ENCODE assay signal across 10 mouse cellular contexts in genomic region chr17:36315689-36316253, GRCm38 (mm10). TPM values are rescaled to one million over a fixed set of nuclear protein-coding genes. Genes with fewer than 3 reads are reported as not detected.
A peak's percentile ranks its signal among the peaks of the same experiment; 100 is the strongest.
DNase-seq lines count a peak whose midpoint lies in the region; ATAC-seq and TF ChIP-seq lines count a peak whose summit lies in the region.
"Had no signal": no experiment of that assay in that cellular context is flagged by ENCODE, and none has a peak within 500 bp of the region (broad histone marks: within the 10 kb centered on the region; RNA-seq: fewer than 3 reads in every experiment).

No protein-coding gene starts in this region.

- H3K27ac ChIP-seq in heart, embryonic 15.5 days: no peak overlapping the region
- no peak overlapping the region for H3K27ac ChIP-seq in bone marrow macrophage, adult 2 months (ENCODE audit: insufficient read depth, low read depth, low read length)
- peak overlapping the region; percentile 92 for H3K27ac ChIP-seq in forebrain, postnatal 0 days (ENCODE audit: low read depth, low read length)
- H3K27ac ChIP-seq in liver, postnatal 0 days (ENCODE audit: low read depth): no peak overlapping the region

- no peaks in the 10 kb centered on the region for H3K4me1 ChIP-seq in heart, embryonic 15.5 days (replicated peaks)
- H3K4me1 ChIP-seq in bone marrow macrophage, adult 2 months (ENCODE audit: control insufficient read depth, insufficient read depth, low read length): no peaks in the 10 kb centered on the region
- H3K4me1 ChIP-seq in forebrain, postnatal 0 days (ENCODE audit: insufficient read depth): 0 out of 2 replicates have a peak, but pooled peaks cover 5% of the 10 kb centered on the region
- H3K4me1 ChIP-seq in liver, postnatal 0 days (ENCODE audit: insufficient read depth): no peaks in the 10 kb centered on the region

- TF ChIP-seq POLR2A in bone marrow macrophage, adult 2 months (IDR thresholded peaks at IDR 0.05; ENCODE audit: borderline replicate concordance, low read depth, low read length): no peak

- intact Hi-C loops in heart, postnatal 36 days (cut with DNase I): no loop called here

- ATAC-seq in heart, embryonic 15.5 days (replicated peaks; ENCODE audit: insufficient number of reproducible peaks, insufficient read depth, low FRiP score, low read depth): no peak
- peak; percentile 69 for ATAC-seq in forebrain, postnatal 0 days
- no peak for ATAC-seq in liver, postnatal 0 days
- ATAC-seq in granulocyte monocyte progenitor cell, adult 5-6 weeks (replicated peaks; ENCODE audit: poor library complexity, severe bottlenecking): no peak

- no peak for TF ChIP-seq EP300 in liver, postnatal 0 days (IDR thresholded peaks at IDR 0.05; ENCODE audit: low read depth)

- peak overlapping the region; percentile 90 for H3K4me2 ChIP-seq in heart, embryonic 15.5 days
- peak overlapping the region; percentile 68 for H3K4me2 ChIP-seq in forebrain, postnatal 0 days (ENCODE audit: low read depth)
- peak overlapping the region; percentile 90 for H3K4me2 ChIP-seq in liver, postnatal 0 days (ENCODE audit: low read depth, low read length)

- no peaks in the 10 kb centered on the region for H3K9me3 ChIP-seq in heart, embryonic 15.5 days (replicated peaks)
- no peaks in the 10 kb centered on the region for H3K9me3 ChIP-seq in forebrain, postnatal 0 days (ENCODE audit: low read length)
- no peaks in the 10 kb centered on the region for H3K9me3 ChIP-seq in liver, postnatal 0 days (ENCODE audit: low read length)

- H3K36me3 ChIP-seq in heart, embryonic 15.5 days: no peaks in the 10 kb centered on the region
- no peaks in the 10 kb centered on the region for H3K36me3 ChIP-seq in forebrain, postnatal 0 days (ENCODE audit: insufficient read depth)
- no peaks in the 10 kb centered on the region for H3K36me3 ChIP-seq in liver, postnatal 0 days (replicated peaks; ENCODE audit: insufficient read depth, low read length)

- TF ChIP-seq CTCF in bone marrow macrophage, adult 2 months (IDR thresholded peaks at IDR 0.05; ENCODE audit: low read depth, low read length): no peak
- TF ChIP-seq CTCF in forebrain, postnatal 0 days (IDR thresholded peaks at IDR 0.05; ENCODE audit: low read depth): no peak
- no peak for TF ChIP-seq CTCF in liver, postnatal 0 days (IDR thresholded peaks at IDR 0.05; ENCODE audit: low read depth)

- DNase-seq in heart, postnatal 36 days: no peak
- DNase-seq in forebrain, postnatal 0 days: peak; percentile 38
- DNase-seq in liver, postnatal 0 days: no peak
- no peak for DNase-seq in adrenal gland, adult (ENCODE audit: inconsistent age in 2 of 2, low spot score in 1 of 2)
- DNase-seq in spleen, postnatal 14 days (ENCODE audit: low spot score in 2 of 2): no peak

- 33% methylated on average over 5 of the region's 5 CpGs for WGBS in heart, embryonic 15.5 days
- 12% methylated on average over 5 of the region's 5 CpGs for WGBS in forebrain, postnatal 0 days
- 43% methylated on average over 5 of the region's 5 CpGs for WGBS in liver, postnatal 0 days (ENCODE audit: insufficient replicate concordance)

- H3K9ac ChIP-seq in heart, embryonic 15.5 days: no peak overlapping the region
- peak overlapping the region; percentile 69 for H3K9ac ChIP-seq in forebrain, postnatal 0 days
- H3K9ac ChIP-seq in liver, postnatal 0 days (replicated peaks): no peak overlapping the region

- H3K4me3 ChIP-seq in heart, embryonic 15.5 days: peak overlapping the region; percentile 62
- H3K4me3 ChIP-seq in bone marrow macrophage, adult 2 months (ENCODE audit: insufficient read depth, low read length): peak overlapping the region; percentile 58
- peak overlapping the region; percentile 63 for H3K4me3 ChIP-seq in forebrain, postnatal 0 days (ENCODE audit: low read depth, low read length)
- peak overlapping the region; percentile 51; the same call in 1 of the 2 replicates for H3K4me3 ChIP-seq in liver, postnatal 0 days (ENCODE audit: low read depth, low read length)

- 0 out of 2 replicates have a peak, but pooled peaks cover 8% of the 10 kb centered on the region for H3K27me3 ChIP-seq in heart, embryonic 15.5 days
- H3K27me3 ChIP-seq in forebrain, postnatal 0 days (ENCODE audit: insufficient read depth, low read length): no peaks in the 10 kb centered on the region
- H3K27me3 ChIP-seq in liver, postnatal 0 days (ENCODE audit: insufficient read depth, low read length): 0 out of 2 replicates have a peak, but pooled peaks cover 6% of the 10 kb centered on the region

RNA-seq across cellular contexts. Expression of gene H2-M10.1, which starts 10.2 kb away (rescaled TPM):
- polyA plus RNA-seq in heart, embryonic 15.5 days (2015; fragmentation: Nextera tagmentation; extraction: Ambion mirVana): not detected in 2 replicates
- not detected for total RNA-seq in heart, postnatal 36 days (2021)
- polyA plus RNA-seq in bone marrow macrophage, adult 2 months (2012; ENCODE audit: insufficient read depth, insufficient read length, missing spikeins): not detected in 2 replicates
- not detected in 2 replicates for total RNA-seq in forebrain, postnatal 0 days (2014; rRNA removed)
- polyA plus RNA-seq in forebrain, postnatal 0 days (2015; fragmentation: Nextera tagmentation; extraction: Ambion mirVana): not detected in 2 replicates
- not detected in 2 replicates for polyA plus RNA-seq in liver, postnatal 0 days (2015; fragmentation: Nextera tagmentation; extraction: Ambion mirVana)
- not detected in 2 replicates for total RNA-seq in granulocyte monocyte progenitor cell, adult 5-6 weeks (2014; fragmentation: Nextera tagmentation)
- not detected in 2 replicates for total RNA-seq in granulocyte monocyte progenitor cell, adult 5-6 weeks (2017)
- total RNA-seq: ES-E14; left cerebral cortex, postnatal 4 days had no signal

RNA-seq across cellular contexts. Expression of gene H2-M10.2, which starts 29.5 kb away (rescaled TPM):
- not detected in 2 replicates for polyA plus RNA-seq in heart, embryonic 15.5 days (2015; fragmentation: Nextera tagmentation; extraction: Ambion mirVana)
- not detected for total RNA-seq in heart, postnatal 36 days (2021)
- not detected in 2 replicates for polyA plus RNA-seq in bone marrow macrophage, adult 2 months (2012; ENCODE audit: insufficient read depth, insufficient read length, missing spikeins)
- not detected in 2 replicates for total RNA-seq in forebrain, postnatal 0 days (2014; rRNA removed)
- not detected in 2 replicates for polyA plus RNA-seq in forebrain, postnatal 0 days (2015; fragmentation: Nextera tagmentation; extraction: Ambion mirVana)
- not detected in 2 replicates for polyA plus RNA-seq in liver, postnatal 0 days (2015; fragmentation: Nextera tagmentation; extraction: Ambion mirVana)
- total RNA-seq in granulocyte monocyte progenitor cell, adult 5-6 weeks (2014; fragmentation: Nextera tagmentation): not detected in 2 replicates
- total RNA-seq in granulocyte monocyte progenitor cell, adult 5-6 weeks (2017): not detected in 2 replicates
- total RNA-seq: ES-E14; left cerebral cortex, postnatal 4 days had no signal

RNA-seq across cellular contexts. Expression of gene Trim39, which starts 43.7 kb away (rescaled TPM):
- polyA plus RNA-seq in heart, embryonic 15.5 days (2015; fragmentation: Nextera tagmentation; extraction: Ambion mirVana): 9.1 and 11.1 TPM in 2 replicates
- total RNA-seq in heart, postnatal 36 days (2021): 1 to 10 TPM; 6.5 to 7.6 TPM
- 14.5 and 14.8 TPM in 2 replicates for polyA plus RNA-seq in bone marrow macrophage, adult 2 months (2012; ENCODE audit: insufficient read depth, insufficient read length, missing spikeins)
- total RNA-seq in forebrain, postnatal 0 days (2014; rRNA removed): 27.1 and 27.8 TPM in 2 replicates
- 7.9 and 11.2 TPM in 2 replicates for polyA plus RNA-seq in forebrain, postnatal 0 days (2015; fragmentation: Nextera tagmentation; extraction: Ambion mirVana)
- 2.7 and 3.6 TPM in 2 replicates for polyA plus RNA-seq in liver, postnatal 0 days (2015; fragmentation: Nextera tagmentation; extraction: Ambion mirVana)
- total RNA-seq in granulocyte monocyte progenitor cell, adult 5-6 weeks (2014; fragmentation: Nextera tagmentation): 18.4 and 23.3 TPM in 2 replicates
- total RNA-seq in granulocyte monocyte progenitor cell, adult 5-6 weeks (2017): 14.0 and 16.2 TPM in 2 replicates

RNA-seq across cellular contexts. Expression of gene H2-M10.3, which starts 52.4 kb away (rescaled TPM):
- not detected in 2 replicates for polyA plus RNA-seq in heart, embryonic 15.5 days (2015; fragmentation: Nextera tagmentation; extraction: Ambion mirVana)
- not detected for total RNA-seq in heart, postnatal 36 days (2021)
- not detected in 2 replicates for polyA plus RNA-seq in bone marrow macrophage, adult 2 months (2012; ENCODE audit: insufficient read depth, insufficient read length, missing spikeins)
- not detected in 2 replicates for total RNA-seq in forebrain, postnatal 0 days (2014; rRNA removed)
- polyA plus RNA-seq in forebrain, postnatal 0 days (2015; fragmentation: Nextera tagmentation; extraction: Ambion mirVana): not detected in 2 replicates
- not detected in 2 replicates for polyA plus RNA-seq in liver, postnatal 0 days (2015; fragmentation: Nextera tagmentation; extraction: Ambion mirVana)
- total RNA-seq in granulocyte monocyte progenitor cell, adult 5-6 weeks (2014; fragmentation: Nextera tagmentation): not detected in 2 replicates
- not detected in 2 replicates for total RNA-seq in granulocyte monocyte progenitor cell, adult 5-6 weeks (2017)
- total RNA-seq: ES-E14; left cerebral cortex, postnatal 4 days had no signal

RNA-seq across cellular contexts. Expression of gene Rpp21, which starts 57.9 kb away (rescaled TPM):
- 78.8 and 83.7 TPM in 2 replicates for polyA plus RNA-seq in heart, embryonic 15.5 days (2015; fragmentation: Nextera tagmentation; extraction: Ambion mirVana)
- total RNA-seq in heart, postnatal 36 days (2021): 10 to 100 TPM; 39.6 to 41.1 TPM
- 69.5 and 84.4 TPM in 2 replicates for polyA plus RNA-seq in bone marrow macrophage, adult 2 months (2012; ENCODE audit: insufficient read depth, insufficient read length, missing spikeins)
- 39.2 and 58.2 TPM in 2 replicates for total RNA-seq in forebrain, postnatal 0 days (2014; rRNA removed)
- polyA plus RNA-seq in forebrain, postnatal 0 days (2015; fragmentation: Nextera tagmentation; extraction: Ambion mirVana): 139 and 159 TPM in 2 replicates
- polyA plus RNA-seq in liver, postnatal 0 days (2015; fragmentation: Nextera tagmentation; extraction: Ambion mirVana): 53.2 and 55.1 TPM in 2 replicates
- 54.4 and 61.3 TPM in 2 replicates for total RNA-seq in granulocyte monocyte progenitor cell, adult 5-6 weeks (2014; fragmentation: Nextera tagmentation)
- 25.9 and 30.1 TPM in 2 replicates for total RNA-seq in granulocyte monocyte progenitor cell, adult 5-6 weeks (2017)
